Mouse (Mus musculus) erythroblast, embryonic 14.5 days (primary cell): ENCODE results near the gene Tgfbr3.

Experiments
- GATA1 ChIP-seq: IDR thresholded peaks from 2 replicates; pipeline ENCODE4 v1.6.1; 2012; ENCODE audit warnings: low read length, inconsistent platforms, mixed read lengths
- TAL1 ChIP-seq: IDR thresholded peaks from 3 replicates; pipeline ENCODE4 v1.6.1; 2012; ENCODE audit warnings: low read length, inconsistent platforms, mixed read lengths

DNA sequence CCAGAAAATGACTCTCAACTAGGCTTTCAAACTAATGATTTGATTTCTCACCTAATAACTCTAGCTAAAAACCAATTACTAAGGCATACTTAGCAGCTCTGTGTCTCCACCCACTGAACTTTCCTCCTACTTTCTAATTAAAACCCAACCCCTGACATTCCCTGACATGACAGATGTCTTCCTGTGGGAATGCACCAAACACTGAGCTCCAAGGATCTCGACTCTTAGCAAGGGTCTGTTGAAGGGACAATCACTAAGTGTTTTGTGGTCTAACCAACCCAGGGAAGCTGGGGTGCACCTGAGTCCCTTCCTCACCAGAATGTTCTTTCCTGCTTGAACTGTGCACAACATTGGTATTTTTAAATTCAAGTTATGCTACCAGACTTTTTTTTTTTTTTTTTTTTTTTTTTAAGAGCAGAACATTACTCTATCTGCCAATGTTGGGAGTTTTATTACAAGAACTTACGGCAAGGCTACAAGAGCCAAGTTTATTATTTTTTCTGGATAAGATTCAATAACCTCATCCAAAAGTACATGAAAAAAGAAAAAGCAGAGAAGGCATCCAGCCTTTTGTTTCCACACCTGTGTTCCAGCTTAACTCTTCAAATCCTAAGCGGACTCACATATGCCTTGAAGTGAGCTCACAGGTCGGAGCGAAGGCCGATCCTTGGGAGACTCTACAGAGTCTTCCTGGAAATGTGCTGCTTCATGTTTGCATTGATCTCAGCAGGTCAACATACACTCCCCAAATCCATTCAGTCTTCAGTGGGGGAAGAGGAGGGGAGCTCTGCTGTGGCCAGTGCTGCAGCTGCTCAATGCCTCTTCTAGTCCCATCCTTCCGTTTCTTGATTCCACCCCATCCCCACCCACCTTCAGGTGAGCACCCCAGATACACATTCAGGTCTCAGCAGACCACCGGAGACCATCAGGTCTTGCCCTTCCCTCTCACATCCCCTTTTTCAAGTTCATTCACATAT is 129.2 kb downstream of the Tgfbr3 start:
- TF ChIP-seq GATA1 (no peak), TAL1 (no peak)
